Mouse (Mus musculus): ENCODE data around the gene 2410004B18Rik.

DNA sequence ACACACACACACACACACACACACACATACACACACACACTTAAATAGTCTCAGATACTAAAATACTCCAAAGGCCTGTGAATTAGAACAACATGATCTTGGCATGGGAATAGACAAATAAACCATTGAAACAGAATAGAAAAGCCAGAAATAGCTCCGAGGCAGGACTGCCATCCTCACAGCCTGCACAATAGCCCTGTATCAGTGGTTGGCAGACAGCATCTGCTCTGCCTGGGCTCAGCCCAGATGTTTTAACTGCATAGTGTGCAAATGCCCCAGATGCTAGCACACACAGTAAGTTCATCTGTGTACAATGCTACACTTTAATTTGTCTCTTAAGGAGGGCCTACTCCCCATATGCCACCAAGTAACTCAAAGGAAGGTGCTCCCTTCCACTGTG lies 22.0 kb downstream of the 2410004B18Rik start:
- TF ChIP-seq CTCF (IDR thresholded peaks at IDR 0.05; ENCODE audit: low read depth, low read length), result no peak
- no peak for TF ChIP-seq POLR2A (IDR thresholded peaks at IDR 0.05; ENCODE audit: extremely low read depth, insufficient read depth, low read length)
